Mouse (Mus musculus): ENCODE results near the gene Fbxo24. TPM values are rescaled to one million over a fixed set of nuclear protein-coding genes. Genes with fewer than 3 reads are reported as not detected.
A peak's percentile ranks its signal among the peaks of the same experiment; 100 is the strongest.

Gene Fbxo24
- 0.13 TPM in 1 of 2 replicates, not detected in the other for polyA plus RNA-seq (2015; fragmentation: Nextera tagmentation; extraction: Ambion mirVana)

GRCm38 (mm10) chr5:137628498-137629305 lies at the start of gene Fbxo24, which contains the start of the genes Lrch4 and Gm20605:
TSS of gene Fbxo24 (minus strand) at chr5:137629002.
TSS of gene Lrch4 (plus strand) at chr5:137629121.
TSS of gene Gm20605 (plus strand) at chr5:137629175.
- Histone ChIP-seq H3K27me3 (no peaks in the 10 kb centered on the region), H3K36me3 (peaks cover 10% of the 10 kb centered on the region), H3K9me3 (no peaks in the 10 kb centered on the region), H3K4me2 (peak within 1 kb of the TSS; percentile 89), H3K4me3 (peak within 1 kb of the TSS; percentile 94), H3K4me1 (peaks cover 47% of the 10 kb centered on the region), H3K9ac (peak within 1 kb of the TSS; percentile 90), H3K27ac (peak within 1 kb of the TSS; percentile 90)
- WGBS = under 1% methylated on average over 46 of the region's 46 CpGs
- ATAC-seq (ENCODE audit: insufficient number of reproducible peaks, insufficient read depth, low FRiP score, low TSS enrichment, low read depth) = peak; percentile 97

- ATAC-seq (ENCODE audit: insufficient number of reproducible peaks, insufficient read depth, low FRiP score, low TSS enrichment, low read depth) = no peak
- WGBS = 96% methylated on average over 8 of the region's 8 CpGs
Measured at GRCm38 (mm10) chr5:137677859-137678258, 49.1 kb upstream of the Fbxo24 start.

GRCm38 (mm10) chr5:137674786-137675185 lies 46.0 kb upstream of the Fbxo24 start:
- H3K4me3 ChIP-seq = no peak overlapping the region
- no peak overlapping the region for H3K9ac ChIP-seq
- no peaks in the 10 kb centered on the region for H3K27me3 ChIP-seq
- ATAC-seq (ENCODE audit: insufficient number of reproducible peaks, insufficient read depth, low FRiP score, low TSS enrichment, low read depth) = no peak
- no peak overlapping the region for H3K27ac ChIP-seq
- 94% methylated on average over 8 of the region's 8 CpGs for WGBS
- no peaks in the 10 kb centered on the region for H3K9me3 ChIP-seq
- H3K4me2 ChIP-seq = no peak overlapping the region
- H3K4me1 ChIP-seq = peaks cover 19% of the 10 kb centered on the region
- 0 out of 2 replicates have a peak, but pooled peaks cover 9% of the 10 kb centered on the region for H3K36me3 ChIP-seq

More at GRCm38 (mm10) chr5:137677859-137678258, 49.1 kb upstream of the Fbxo24 start:
- Histone ChIP-seq H3K9ac (no peak overlapping the region), H3K27me3 (no peaks in the 10 kb centered on the region), H3K27ac (no peak overlapping the region), H3K36me3 (peaks cover 12% of the 10 kb centered on the region; the same call in 1 of the 2 replicates), H3K4me2 (no peak overlapping the region), H3K9me3 (no peaks in the 10 kb centered on the region), H3K4me1 (peaks cover 8% of the 10 kb centered on the region), H3K4me3 (no peak overlapping the region)

DNA sequence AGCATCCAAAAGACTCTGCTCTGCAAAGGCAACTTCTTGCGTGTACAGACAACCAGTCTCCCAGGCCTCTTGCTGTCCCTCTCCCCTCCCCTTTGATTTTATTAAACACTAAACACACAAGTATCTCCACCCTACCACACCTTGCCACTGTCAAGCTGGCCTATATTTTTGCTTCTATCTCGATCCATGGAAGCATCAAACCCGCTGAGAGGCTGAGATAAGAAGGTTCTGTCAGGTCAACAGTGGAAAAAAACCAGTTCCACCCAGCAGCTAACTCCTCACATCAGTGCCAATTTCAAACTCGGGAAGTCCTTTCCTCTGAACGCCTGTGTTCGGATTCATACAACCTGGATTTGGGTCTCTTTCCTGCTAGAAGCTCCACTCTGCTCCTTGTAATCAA lies 44.2 kb upstream of the Fbxo24 start:
- no peaks in the 10 kb centered on the region for H3K27me3 ChIP-seq
- no peak overlapping the region for H3K4me2 ChIP-seq
- H3K36me3 ChIP-seq = 0 out of 2 replicates have a peak, but pooled peaks cover 9% of the 10 kb centered on the region
- no peak for ATAC-seq (ENCODE audit: insufficient number of reproducible peaks, insufficient read depth, low FRiP score, low TSS enrichment, low read depth)
- H3K4me3 ChIP-seq = no peak overlapping the region
- 90% methylated on average over 6 of the region's 6 CpGs for WGBS
- H3K27ac ChIP-seq = no peak overlapping the region
- 0 out of 2 replicates have a peak overlapping the region, but pooled peaks have one; percentile 16 for H3K9ac ChIP-seq
- H3K4me1 ChIP-seq = peaks cover 19% of the 10 kb centered on the region
- H3K9me3 ChIP-seq = no peaks in the 10 kb centered on the region

- H3K9me3 ChIP-seq = no peaks in the 10 kb centered on the region
- no peak for ATAC-seq (ENCODE audit: insufficient number of reproducible peaks, insufficient read depth, low FRiP score, low TSS enrichment, low read depth)
- no peak overlapping the region for H3K9ac ChIP-seq
- no peaks in the 10 kb centered on the region for H3K27me3 ChIP-seq
- H3K4me1 ChIP-seq = peaks cover 19% of the 10 kb centered on the region
- H3K4me2 ChIP-seq = no peak overlapping the region
- peak overlapping the region; percentile 80; the same call in 1 of the 2 replicates for H3K27ac ChIP-seq
- H3K36me3 ChIP-seq = peaks cover 11% of the 10 kb centered on the region; the same call in 1 of the 2 replicates
- no peak overlapping the region for H3K4me3 ChIP-seq
- WGBS = 68% methylated on average over 5 of the region's 5 CpGs
Measured at GRCm38 (mm10) chr5:137672361-137672760, 43.6 kb upstream of the Fbxo24 start.

- WGBS = 12% methylated on average over 9 of the region's 9 CpGs
- peaks cover 19% of the 10 kb centered on the region for H3K4me1 ChIP-seq
- no peak overlapping the region for H3K4me3 ChIP-seq
- no peaks in the 10 kb centered on the region for H3K9me3 ChIP-seq
- no peaks in the 10 kb centered on the region for H3K27me3 ChIP-seq
- H3K27ac ChIP-seq = peak overlapping the region; percentile 80
- H3K9ac ChIP-seq = peak overlapping the region; percentile 51; the same call in 1 of the 2 replicates
- peaks cover 12% of the 10 kb centered on the region for H3K36me3 ChIP-seq
- H3K4me2 ChIP-seq = peak overlapping the region; percentile 27; the same call in 1 of the 2 replicates
- no peak for ATAC-seq (ENCODE audit: insufficient number of reproducible peaks, insufficient read depth, low FRiP score, low TSS enrichment, low read depth)
Measured at GRCm38 (mm10) chr5:137671443-137672240, 42.8 kb upstream of the Fbxo24 start.

- ATAC-seq (ENCODE audit: insufficient number of reproducible peaks, insufficient read depth, low FRiP score, low TSS enrichment, low read depth) = no peak
- Histone ChIP-seq H3K27ac (peak overlapping the region; percentile 39; the same call in 1 of the 2 replicates), H3K36me3 (peaks cover 23% of the 10 kb centered on the region), H3K27me3 (no peaks in the 10 kb centered on the region), H3K4me1 (peaks cover 19% of the 10 kb centered on the region), H3K9me3 (no peaks in the 10 kb centered on the region), H3K9ac (no peak overlapping the region), H3K4me2 (no peak overlapping the region), H3K4me3 (no peak overlapping the region)
- 88% methylated on average over 1 of the region's 1 CpGs for WGBS
Measured at GRCm38 (mm10) chr5:137670240-137670639, 41.4 kb upstream of the Fbxo24 start.

- Histone ChIP-seq H3K4me1 (peaks cover 19% of the 10 kb centered on the region), H3K9ac (no peak overlapping the region), H3K4me3 (no peak overlapping the region), H3K4me2 (no peak overlapping the region), H3K27me3 (no peaks in the 10 kb centered on the region), H3K9me3 (no peaks in the 10 kb centered on the region), H3K27ac (no peak overlapping the region), H3K36me3 (peaks cover 34% of the 10 kb centered on the region)
- WGBS = 66% methylated on average over 10 of the region's 10 CpGs
- no peak for ATAC-seq (ENCODE audit: insufficient number of reproducible peaks, insufficient read depth, low FRiP score, low TSS enrichment, low read depth)
Measured at GRCm38 (mm10) chr5:137668971-137669370, 40.2 kb upstream of the Fbxo24 start.

GRCm38 (mm10) chr5:137663057-137663456 lies 34.3 kb upstream of the Fbxo24 start:
- no peak overlapping the region for H3K4me3 ChIP-seq
- ATAC-seq (ENCODE audit: insufficient number of reproducible peaks, insufficient read depth, low FRiP score, low TSS enrichment, low read depth) = no peak
- H3K36me3 ChIP-seq = peaks cover 76% of the 10 kb centered on the region
- H3K9me3 ChIP-seq = no peaks in the 10 kb centered on the region
- no peak overlapping the region for H3K9ac ChIP-seq
- 72% methylated on average over 9 of the region's 9 CpGs for WGBS
- no peak overlapping the region for H3K4me2 ChIP-seq
- no peaks in the 10 kb centered on the region; the same call in 1 of the 2 replicates for H3K4me1 ChIP-seq
- no peak overlapping the region for H3K27ac ChIP-seq
- no peaks in the 10 kb centered on the region for H3K27me3 ChIP-seq

GRCm38 (mm10) chr5:137660064-137660688 lies 31.4 kb upstream of the Fbxo24 start:
- Histone ChIP-seq H3K9me3 (no peaks in the 10 kb centered on the region), H3K4me3 (no peak overlapping the region), H3K27me3 (no peaks in the 10 kb centered on the region), H3K9ac (no peak overlapping the region), H3K36me3 (peaks cover 56% of the 10 kb centered on the region), H3K27ac (no peak overlapping the region), H3K4me1 (no peaks in the 10 kb centered on the region; the same call in 1 of the 2 replicates), H3K4me2 (no peak overlapping the region)
- WGBS = 86% methylated on average over 6 of the region's 6 CpGs
- no peak for ATAC-seq (ENCODE audit: insufficient number of reproducible peaks, insufficient read depth, low FRiP score, low TSS enrichment, low read depth)

- Histone ChIP-seq H3K9me3 (no peaks in the 10 kb centered on the region), H3K4me1 (no peaks in the 10 kb centered on the region; the same call in 1 of the 2 replicates), H3K36me3 (peaks cover 55% of the 10 kb centered on the region), H3K27ac (0 out of 2 replicates have a peak overlapping the region, but pooled peaks have one; percentile 18), H3K4me2 (no peak overlapping the region), H3K27me3 (no peaks in the 10 kb centered on the region), H3K9ac (no peak overlapping the region), H3K4me3 (no peak overlapping the region)
- ATAC-seq (ENCODE audit: insufficient number of reproducible peaks, insufficient read depth, low FRiP score, low TSS enrichment, low read depth) = no peak
- 31% methylated on average over 6 of the region's 6 CpGs for WGBS
Measured at GRCm38 (mm10) chr5:137656977-137657376, 28.2 kb upstream of the Fbxo24 start.

Measured in embryonic facial prominence, embryonic 13.5 days (tissue).